In the genomic region with DNA sequence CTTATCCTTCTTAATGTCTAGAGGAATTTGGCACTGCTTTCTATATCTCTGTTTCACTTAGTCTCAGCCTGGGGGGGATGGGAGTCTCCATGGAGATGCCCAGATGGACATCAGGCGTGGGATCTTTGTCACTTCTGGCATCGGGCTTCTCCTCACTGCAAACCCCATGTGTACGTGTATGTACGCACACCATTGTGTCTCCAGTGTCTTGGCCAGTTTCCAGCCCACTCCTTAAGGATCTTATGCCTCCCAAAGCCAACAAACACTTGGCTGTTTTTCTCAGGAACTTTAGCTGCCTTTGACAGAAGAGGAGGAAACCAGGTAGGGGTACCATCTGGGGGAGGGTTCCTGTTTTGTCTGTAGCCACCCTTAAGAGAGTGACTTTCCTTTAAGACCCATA, we compare ENCODE assay signal across 22 mouse cellular contexts. TPM values are rescaled to one million over a fixed set of nuclear protein-coding genes. Genes with fewer than 3 reads are reported as not detected.
DNase-seq lines count a peak whose midpoint lies in the region; ATAC-seq and TF ChIP-seq lines count a peak whose summit lies in the region.
"Had no signal": no experiment of that assay in that cellular context is flagged by ENCODE, and none has a peak within 500 bp of the region (broad histone marks: within the 10 kb centered on the region; RNA-seq: fewer than 3 reads in every experiment).

No protein-coding gene starts in this region.

- peak; percentile 26; the same call in 1 of the 2 replicates for ATAC-seq in embryonic facial prominence, embryonic 14.5 days (ENCODE audit: low read depth)
- ATAC-seq in heart, embryonic 16.5 days (replicated peaks; ENCODE audit: extremely low read depth, insufficient read depth, low FRiP score), result no peak
- ATAC-seq: activated CD4-positive, CD25-positive, alpha-beta regulatory T cell, adult 4 months; forebrain, embryonic 13.5 days; liver, embryonic 12.5 days; midbrain, embryonic 16.5 days had no signal

- no peak for TF ChIP-seq POLR2A in spleen, adult 2 months (IDR thresholded peaks at IDR 0.05; ENCODE audit: low read depth, low read length)

- no peaks in the 10 kb centered on the region for H3K4me1 ChIP-seq in embryonic facial prominence, embryonic 14.5 days (ENCODE audit: control insufficient read depth, insufficient read depth, low read length)
- no peaks in the 10 kb centered on the region for H3K4me1 ChIP-seq in embryonic facial prominence, embryonic 10.5 days
- H3K4me1 ChIP-seq in heart, embryonic 16.5 days (ENCODE audit: control insufficient read depth, insufficient read depth, low read length), result 0 out of 2 replicates have a peak, but pooled peaks cover 4% of the 10 kb centered on the region
- peaks cover 18% of the 10 kb centered on the region for H3K4me1 ChIP-seq in heart, embryonic 10.5 days
- H3K4me1 ChIP-seq in spleen, adult 2 months (ENCODE audit: control insufficient read depth, insufficient read depth, insufficient read length), result no peaks in the 10 kb centered on the region
- H3K4me1 ChIP-seq: embryonic facial prominence, embryonic 13.5 days; forebrain, embryonic 13.5 days; hindbrain, embryonic 12.5 days; limb, embryonic 12.5 days; liver, embryonic 12.5 days; neural tube, embryonic 13.5 days had no signal

- H3K27ac ChIP-seq in embryonic facial prominence, embryonic 14.5 days (replicated peaks; ENCODE audit: low read depth, low read length), result no peak overlapping the region
- no peak overlapping the region for H3K27ac ChIP-seq in embryonic facial prominence, embryonic 10.5 days (replicated peaks)
- no peak overlapping the region for H3K27ac ChIP-seq in heart, embryonic 16.5 days (ENCODE audit: low read length)
- H3K27ac ChIP-seq in heart, embryonic 10.5 days, result no peak overlapping the region
- H3K27ac ChIP-seq in spleen, adult 2 months (ENCODE audit: insufficient read depth, low read length), result 0 out of 2 replicates have a peak overlapping the region, but pooled peaks have one; percentile 32
- H3K27ac ChIP-seq: embryonic facial prominence, embryonic 13.5 days; forebrain, embryonic 13.5 days; hindbrain, embryonic 12.5 days; limb, embryonic 12.5 days; liver, embryonic 12.5 days; neural tube, embryonic 13.5 days; stomach, embryonic 15.5 days had no signal

- no peak overlapping the region for H3K4me3 ChIP-seq in embryonic facial prominence, embryonic 14.5 days (ENCODE audit: low read depth, low read length)
- H3K4me3 ChIP-seq in embryonic facial prominence, embryonic 10.5 days, result no peak overlapping the region
- H3K4me3 ChIP-seq in heart, embryonic 16.5 days (ENCODE audit: low read length), result no peak overlapping the region
- no peak overlapping the region for H3K4me3 ChIP-seq in heart, embryonic 10.5 days
- no peak overlapping the region for H3K4me3 ChIP-seq in spleen, adult 2 months (ENCODE audit: extremely low read depth, insufficient read depth, insufficient read length)
- H3K4me3 ChIP-seq: embryonic facial prominence, embryonic 13.5 days; forebrain, embryonic 13.5 days; hindbrain, embryonic 12.5 days; limb, embryonic 12.5 days; liver, embryonic 12.5 days; myocyte; neural tube, embryonic 13.5 days; stomach, embryonic 15.5 days had no signal

- no peaks in the 10 kb centered on the region for H3K36me3 ChIP-seq in embryonic facial prominence, embryonic 14.5 days (ENCODE audit: control insufficient read depth, insufficient read depth, low read length)
- H3K36me3 ChIP-seq in embryonic facial prominence, embryonic 10.5 days (replicated peaks), result no peaks in the 10 kb centered on the region
- H3K36me3 ChIP-seq in heart, embryonic 16.5 days (ENCODE audit: control insufficient read depth, insufficient read depth), result no peaks in the 10 kb centered on the region
- H3K36me3 ChIP-seq in heart, embryonic 10.5 days, result no peaks in the 10 kb centered on the region
- no peaks in the 10 kb centered on the region for H3K36me3 ChIP-seq in spleen, adult 2 months (ENCODE audit: control insufficient read depth, insufficient read depth, low read length)
- H3K36me3 ChIP-seq: embryonic facial prominence, embryonic 13.5 days; hindbrain, embryonic 12.5 days; limb, embryonic 12.5 days; liver, embryonic 12.5 days; neural tube, embryonic 13.5 days; stomach, embryonic 15.5 days had no signal

- H3K27me3 ChIP-seq in embryonic facial prominence, embryonic 14.5 days (replicated peaks; ENCODE audit: control insufficient read depth, insufficient read depth, low read length), result 0 out of 2 replicates have a peak, but pooled peaks cover 3% of the 10 kb centered on the region
- no peaks in the 10 kb centered on the region for H3K27me3 ChIP-seq in embryonic facial prominence, embryonic 10.5 days (replicated peaks; ENCODE audit: low read depth, poor library complexity, severe bottlenecking)
- no peaks in the 10 kb centered on the region for H3K27me3 ChIP-seq in heart, embryonic 16.5 days (ENCODE audit: control insufficient read depth, insufficient read depth, low read length)
- no peaks in the 10 kb centered on the region for H3K27me3 ChIP-seq in heart, embryonic 10.5 days (ENCODE audit: insufficient read depth, poor library complexity, severe bottlenecking)
- H3K27me3 ChIP-seq in spleen, adult 2 months (ENCODE audit: control insufficient read depth, insufficient read depth, low read length), result no peaks in the 10 kb centered on the region
- H3K27me3 ChIP-seq: stomach, embryonic 15.5 days had no signal

- no peak overlapping the region for H3K9ac ChIP-seq in embryonic facial prominence, embryonic 14.5 days (ENCODE audit: low read depth, low read length)
- no peak overlapping the region for H3K9ac ChIP-seq in heart, embryonic 16.5 days (ENCODE audit: low read length)
- H3K9ac ChIP-seq: embryonic facial prominence, embryonic 13.5 days; forebrain, embryonic 13.5 days; hindbrain, embryonic 12.5 days; limb, embryonic 12.5 days; liver, embryonic 12.5 days; neural tube, embryonic 13.5 days; stomach, embryonic 15.5 days had no signal

- WGBS in embryonic facial prominence, embryonic 14.5 days, result 57% methylated on average over 4 of the region's 4 CpGs
- WGBS in embryonic facial prominence, embryonic 10.5 days, result 79% methylated on average over 4 of the region's 4 CpGs
- 39% methylated on average over 4 of the region's 4 CpGs for WGBS in heart, embryonic 16.5 days
- WGBS in heart, embryonic 10.5 days, result 69% methylated on average over 4 of the region's 4 CpGs
- WGBS in spleen, adult 2 months, result 72% methylated on average over 4 of the region's 4 CpGs

- TF ChIP-seq CTCF in spleen, adult 2 months (IDR thresholded peaks at IDR 0.05; ENCODE audit: extremely low read depth, insufficient read depth, insufficient read length, insufficient replicate concordance), result no peak

- H3K9me3 ChIP-seq in embryonic facial prominence, embryonic 14.5 days (ENCODE audit: control insufficient read depth, low read length), result no peaks in the 10 kb centered on the region
- no peaks in the 10 kb centered on the region for H3K9me3 ChIP-seq in embryonic facial prominence, embryonic 10.5 days
- no peaks in the 10 kb centered on the region for H3K9me3 ChIP-seq in heart, embryonic 16.5 days (replicated peaks; ENCODE audit: control insufficient read depth, low read length)
- no peaks in the 10 kb centered on the region for H3K9me3 ChIP-seq in heart, embryonic 10.5 days
- H3K9me3 ChIP-seq: embryonic facial prominence, embryonic 13.5 days; forebrain, embryonic 13.5 days; hindbrain, embryonic 12.5 days; limb, embryonic 12.5 days; liver, embryonic 12.5 days; neural tube, embryonic 13.5 days; stomach, embryonic 15.5 days had no signal

- no peak overlapping the region for H3K4me2 ChIP-seq in embryonic facial prominence, embryonic 14.5 days (ENCODE audit: low read depth, low read length)
- 0 out of 2 replicates have a peak overlapping the region, but pooled peaks have one; percentile 0 for H3K4me2 ChIP-seq in heart, embryonic 16.5 days (ENCODE audit: low read depth, low read length)
- H3K4me2 ChIP-seq: embryonic facial prominence, embryonic 13.5 days; forebrain, embryonic 13.5 days; hindbrain, embryonic 12.5 days; limb, embryonic 12.5 days; liver, embryonic 12.5 days; neural tube, embryonic 13.5 days; stomach, embryonic 15.5 days had no signal

- DNase-seq in embryonic facial prominence, embryonic 14.5 days (ENCODE audit: low spot score), result peak; percentile 28
- no peak for DNase-seq in embryonic facial prominence, embryonic 10.5 days (ENCODE audit: low spot score)
- no peak for DNase-seq in heart, embryonic 10.5 days (ENCODE audit: low spot score)
- DNase-seq in spleen, adult 2 months (ENCODE audit: low read depth in 1 of 2, low spot score in 2 of 2), result no peak
- no peak for DNase-seq in spleen, adult 12 weeks (ENCODE audit: low spot score)
- DNase-seq in lung, postnatal 36 days, result peak; percentile 69
- no peak for DNase-seq in cerebellum, postnatal 25 days
- DNase-seq: adrenal gland, adult 8-10 months; cerebellum, adult 18-20 months; cerebellum, postnatal 14 days; thymus, postnatal 36 days had no signal

RNA-seq across cellular contexts. Expression of gene AU021092, which starts 0.7 kb away (rescaled TPM):
- 4.8 and 7.6 TPM in 2 replicates for polyA plus RNA-seq in embryonic facial prominence, embryonic 14.5 days (2014; fragmentation: Nextera tagmentation; extraction: Ambion mirVana)
- polyA plus RNA-seq in embryonic facial prominence, embryonic 10.5 days (2016; fragmentation: Nextera tagmentation; extraction: Ambion mirVana), result 0.93 and 1.3 TPM in 2 replicates
- polyA plus RNA-seq in heart, embryonic 16.5 days (2015; fragmentation: Nextera tagmentation; extraction: Ambion mirVana), result 7.2 and 12.9 TPM in 2 replicates
- 0.99 and 1.2 TPM in 2 replicates for polyA plus RNA-seq in heart, embryonic 10.5 days (2016; fragmentation: Nextera tagmentation; extraction: Ambion mirVana)
- polyA plus RNA-seq in spleen, adult 2 months (2012; rRNA removed), result 39.9 and 44.4 TPM in 2 replicates
- polyA plus RNA-seq: activated CD4-positive, CD25-positive, alpha-beta regulatory T cell, adult 4 months had no signal

RNA-seq across cellular contexts. Expression of gene Alg1, which starts 12.0 kb away (rescaled TPM):
- 36.8 and 38.2 TPM in 2 replicates for polyA plus RNA-seq in embryonic facial prominence, embryonic 14.5 days (2014; fragmentation: Nextera tagmentation; extraction: Ambion mirVana)
- polyA plus RNA-seq in embryonic facial prominence, embryonic 10.5 days (2016; fragmentation: Nextera tagmentation; extraction: Ambion mirVana), result 23.1 and 26.2 TPM in 2 replicates
- 29.0 and 30.3 TPM in 2 replicates for polyA plus RNA-seq in heart, embryonic 16.5 days (2015; fragmentation: Nextera tagmentation; extraction: Ambion mirVana)
- 27.6 and 27.7 TPM in 2 replicates for polyA plus RNA-seq in heart, embryonic 10.5 days (2016; fragmentation: Nextera tagmentation; extraction: Ambion mirVana)
- 42.1 and 45.4 TPM in 2 replicates for polyA plus RNA-seq in spleen, adult 2 months (2012; rRNA removed)

RNA-seq across cellular contexts. Expression of gene Nagpa, which starts 17.6 kb away (rescaled TPM):
- polyA plus RNA-seq in embryonic facial prominence, embryonic 14.5 days (2014; fragmentation: Nextera tagmentation; extraction: Ambion mirVana), result 14.5 and 18.3 TPM in 2 replicates
- polyA plus RNA-seq in embryonic facial prominence, embryonic 10.5 days (2016; fragmentation: Nextera tagmentation; extraction: Ambion mirVana), result 15.9 and 16.2 TPM in 2 replicates
- 17.7 and 18.1 TPM in 2 replicates for polyA plus RNA-seq in heart, embryonic 16.5 days (2015; fragmentation: Nextera tagmentation; extraction: Ambion mirVana)
- polyA plus RNA-seq in heart, embryonic 10.5 days (2016; fragmentation: Nextera tagmentation; extraction: Ambion mirVana), result 18.0 and 18.7 TPM in 2 replicates
- 41.7 and 56.1 TPM in 2 replicates for polyA plus RNA-seq in spleen, adult 2 months (2012; rRNA removed)

RNA-seq across cellular contexts. Expression of gene Eef2kmt, which starts 34.4 kb away (rescaled TPM):
- polyA plus RNA-seq in embryonic facial prominence, embryonic 14.5 days (2014; fragmentation: Nextera tagmentation; extraction: Ambion mirVana), result 25.5 and 32.2 TPM in 2 replicates
- 14.7 and 19.4 TPM in 2 replicates for polyA plus RNA-seq in embryonic facial prominence, embryonic 10.5 days (2016; fragmentation: Nextera tagmentation; extraction: Ambion mirVana)
- 25.7 and 26.2 TPM in 2 replicates for polyA plus RNA-seq in heart, embryonic 16.5 days (2015; fragmentation: Nextera tagmentation; extraction: Ambion mirVana)
- polyA plus RNA-seq in heart, embryonic 10.5 days (2016; fragmentation: Nextera tagmentation; extraction: Ambion mirVana), result 23.3 and 24.8 TPM in 2 replicates
- polyA plus RNA-seq in spleen, adult 2 months (2012; rRNA removed), result 35.4 and 46.6 TPM in 2 replicates

Comparison
In these comparisons a context has a peak if more than half of its experiments do, and no peak if none do; other contexts are left out.
1. DNase-seq: peak in embryonic facial prominence, embryonic 14.5 days (single experiment) and lung, postnatal 36 days (single experiment); none in embryonic facial prominence, embryonic 10.5 days (single experiment), heart, embryonic 10.5 days (single experiment), spleen, adult 2 months (0 of 2), spleen, adult 12 weeks (single experiment) and cerebellum, postnatal 25 days (0 of 2).